Mouse (Mus musculus) B cell, adult 62 days (primary cell): Measurements from ENCODE around the gene Tsen54. TPM values are rescaled to one million over a fixed set of nuclear protein-coding genes. Genes with fewer than 3 reads are reported as not detected.

Experiments
- total RNA-seq: library from RNA; stranded (reverse); gene quantifications from 4 replicates; pipeline ENCODE4 v1.2.4, GENCODE M21; 2023

Gene Tsen54
- 31.5 to 33.3 TPM (median 32.9 TPM) in 4 replicates for total RNA-seq

DNA sequence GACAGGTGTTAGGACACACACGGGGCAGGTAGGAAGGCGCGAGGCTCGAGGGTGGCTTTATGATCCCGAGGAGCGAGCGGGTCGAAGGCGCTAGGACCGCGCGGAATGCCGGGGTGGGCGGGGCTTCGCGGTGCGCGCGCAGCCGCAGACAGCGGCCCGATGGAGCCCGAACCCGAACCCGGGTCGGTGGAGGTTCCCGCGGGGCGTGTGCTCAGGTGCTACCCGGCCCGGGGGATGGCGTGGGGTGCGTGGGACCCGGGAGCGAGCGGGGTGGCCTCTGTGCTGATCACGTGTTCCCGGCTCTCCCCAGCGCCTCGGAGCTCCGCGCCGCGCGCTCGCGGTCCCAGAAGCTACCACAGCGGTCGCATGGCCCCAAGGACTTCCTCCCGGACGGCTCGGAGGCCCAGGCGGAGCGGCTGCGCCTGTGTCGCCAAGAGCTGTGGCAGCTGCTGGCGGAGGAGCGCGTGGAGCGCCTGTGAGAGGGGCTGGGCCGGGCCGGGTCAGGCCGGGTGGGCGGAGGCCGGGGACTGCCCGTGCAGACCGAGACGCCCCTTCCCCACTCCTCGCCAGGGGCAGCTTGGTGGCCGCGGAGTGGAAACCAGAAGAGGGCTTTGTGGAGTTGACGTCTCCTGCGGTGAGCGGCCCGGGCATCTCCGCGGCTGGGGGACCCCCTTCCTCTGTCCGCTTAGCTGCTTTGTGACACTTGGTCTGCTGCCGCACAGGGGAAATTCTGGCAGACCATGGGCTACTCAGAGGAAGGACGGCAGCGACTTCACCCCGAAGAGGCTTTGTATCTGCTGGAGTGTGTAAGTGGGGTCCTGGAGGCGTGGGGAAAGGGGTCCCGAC, at the start of gene Tsen54:
TSS of gene Tsen54 (plus strand) at position 120 of the 846 bp plus-strand sequence.

DNA sequence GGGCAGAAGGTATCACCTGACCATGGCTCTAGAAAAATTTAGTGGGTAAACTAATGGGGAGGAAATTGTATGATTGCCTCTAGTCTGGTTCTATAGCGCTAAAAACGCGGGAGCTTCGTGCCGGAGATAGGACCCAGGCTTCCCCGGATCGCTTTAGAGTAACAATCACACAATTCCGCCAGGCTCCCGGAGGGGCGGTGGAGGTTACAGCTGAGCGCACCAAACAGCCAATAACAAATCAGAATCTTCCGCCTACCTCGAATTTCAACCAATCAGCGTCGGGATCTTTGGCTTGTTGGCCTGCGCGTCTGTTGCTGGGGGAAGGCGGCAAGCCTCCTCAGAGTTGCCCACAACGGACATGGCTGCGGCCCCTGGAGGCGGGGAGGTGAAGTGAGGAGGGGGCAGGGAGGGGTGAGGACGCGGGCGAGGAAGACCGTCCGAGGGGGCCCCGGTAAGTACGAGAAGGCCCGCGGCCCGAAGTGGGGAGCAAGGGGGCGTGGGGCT, 49.4 kb upstream of the Tsen54 start, which contains the start of gene Tmem94:
TSS of gene Tmem94 (plus strand) at position 331 of the 504 bp plus-strand sequence.

DNA sequence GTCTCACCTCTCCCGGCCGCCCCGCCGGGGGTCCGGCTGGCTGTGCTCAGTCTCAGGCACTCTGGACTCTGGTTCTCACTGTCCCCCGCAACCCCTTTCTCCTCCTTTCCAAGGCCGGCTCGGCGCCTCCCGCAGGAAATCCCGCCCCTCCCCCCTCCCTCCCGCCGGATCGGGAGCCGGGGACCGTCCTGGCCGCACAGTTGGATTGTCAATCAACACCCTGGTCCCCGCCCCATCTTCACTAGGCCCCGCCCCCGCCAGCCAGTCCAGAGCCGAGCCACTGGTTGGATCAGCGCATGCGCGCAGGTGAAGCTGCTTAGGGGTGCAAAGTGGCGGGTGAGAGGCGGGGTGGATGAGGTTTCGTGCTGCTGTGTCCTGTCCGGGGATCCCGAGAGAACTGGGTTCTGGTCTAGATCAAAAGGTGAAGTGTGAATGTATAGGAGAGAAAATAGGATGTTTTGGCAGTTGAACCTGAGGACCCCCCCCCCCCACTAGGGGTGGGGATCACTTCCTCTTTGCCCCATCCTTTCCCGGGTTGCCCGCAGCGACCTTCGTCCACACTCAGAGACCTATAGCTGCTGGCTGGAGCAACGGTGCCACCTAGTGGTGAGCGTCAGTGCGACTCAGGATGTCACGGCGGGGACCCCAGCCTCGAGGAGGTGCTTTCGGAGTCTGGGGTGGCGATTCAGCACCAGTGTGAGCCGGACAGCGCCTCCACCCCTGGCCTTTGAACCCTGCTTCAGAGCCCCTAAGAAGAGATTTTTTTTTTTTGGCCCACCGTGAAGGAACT, 822 bp upstream of the Tsen54 start, which contains the start of gene Caskin2:
TSS of gene Caskin2 (minus strand) at position 133 of the 790 bp plus-strand sequence.

DNA sequence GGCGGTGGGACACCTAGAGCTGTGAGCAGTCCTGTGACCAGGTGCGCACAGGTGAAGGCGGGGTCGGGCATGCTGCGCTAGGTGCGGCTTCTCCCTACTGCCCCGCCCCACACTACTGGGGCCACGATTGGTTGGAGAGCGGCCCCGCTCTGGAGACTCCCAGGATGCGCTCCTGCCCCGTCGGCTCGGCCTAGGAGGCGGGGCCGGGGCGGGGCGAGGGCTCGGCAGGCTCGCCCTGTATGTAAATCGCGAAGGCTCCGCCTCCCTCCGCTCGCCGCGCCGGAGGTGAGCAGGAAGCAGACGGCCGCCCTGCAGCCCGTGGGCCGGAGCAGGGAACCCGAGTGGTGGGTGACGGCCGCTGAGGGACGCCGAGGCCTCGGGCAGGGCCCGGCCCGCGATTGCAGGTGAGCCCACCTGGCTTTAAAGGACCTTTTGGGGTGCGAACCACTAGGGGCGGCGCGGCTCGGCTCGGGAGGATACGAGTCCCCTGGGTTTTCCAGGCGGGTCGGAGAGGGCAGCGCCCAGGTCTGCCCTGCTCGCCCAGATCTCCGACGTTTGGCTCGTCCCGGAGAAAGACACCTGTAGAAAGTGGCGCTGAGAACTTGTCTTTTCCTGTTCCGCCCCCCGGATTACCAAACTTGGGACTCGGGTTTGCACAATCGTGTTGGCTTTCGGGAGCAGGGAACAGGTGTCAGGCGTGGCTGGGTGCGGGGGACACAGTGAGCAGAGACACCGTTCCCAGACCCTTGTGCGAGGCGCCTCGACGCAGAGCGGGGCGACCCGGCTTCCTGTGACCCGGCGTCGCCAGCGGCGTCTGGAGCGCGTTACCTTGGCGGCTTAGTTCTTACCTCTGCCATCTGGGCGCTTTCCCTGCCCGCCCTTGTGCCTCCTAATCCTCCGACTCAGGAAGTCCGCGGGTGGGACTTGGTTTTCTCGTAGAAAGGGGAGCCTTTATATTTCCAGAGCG, 9.5 kb downstream of the Tsen54 start, which contains the start of gene Llgl2:
TSS of gene Llgl2 (plus strand) at position 276 of the 967 bp plus-strand sequence.

DNA sequence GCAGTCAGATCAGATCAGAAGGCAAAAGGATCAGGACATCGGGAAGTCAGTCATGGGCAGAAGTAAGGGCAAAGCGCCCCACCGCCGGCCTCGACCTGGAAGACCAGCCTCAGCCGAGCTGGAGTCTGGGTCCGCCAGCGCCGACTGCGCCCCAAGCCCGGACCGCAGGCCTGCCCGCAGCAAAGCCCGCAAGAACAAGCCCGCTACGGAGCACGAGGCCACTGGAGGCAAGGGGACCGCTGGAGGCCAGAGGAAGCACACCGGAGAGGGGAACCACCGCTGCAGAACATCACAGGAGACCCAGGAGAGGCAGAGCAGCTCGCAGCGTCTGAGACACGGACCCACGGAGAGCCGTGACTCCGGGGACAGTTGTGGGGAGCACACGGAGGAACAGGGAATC, 43.8 kb downstream of the Tsen54 start, which contains the start of gene Myo15b:
TSS of gene Myo15b (plus strand) at position 53 of the 400 bp plus-strand sequence.

Other genes with a start within 250 kb of the Tsen54 start
- 33.1 to 37.1 TPM (median 35.2 TPM) in 4 replicates for gene Mrps7, start 210.8 kb upstream of the Tsen54 start, total RNA-seq
- 87.2 to 113 TPM (median 112 TPM) in 4 replicates for gene Gga3, start 210.7 kb upstream of the Tsen54 start, total RNA-seq
- 279 to 298 TPM (median 291 TPM) in 4 replicates for gene Mif4gd, start 201.8 kb upstream of the Tsen54 start, total RNA-seq
- gene Slc25a19, start 186.4 kb upstream of the Tsen54 start, total RNA-seq: 88.3 to 104 TPM (median 93.1 TPM) in 4 replicates
- 280 to 374 TPM (median 338 TPM) in 4 replicates for gene Grb2, start 106.1 kb upstream of the Tsen54 start, total RNA-seq
- gene Tmem94, start 49.3 kb upstream of the Tsen54 start, total RNA-seq: 44.2 to 57.0 TPM (median 51.8 TPM) in 4 replicates
- gene Caskin2, start 1.1 kb upstream of the Tsen54 start, total RNA-seq: 3.6 to 6.4 TPM (median 4.4 TPM) in 4 replicates
- 25.7 to 39.1 TPM (median 29.7 TPM) in 4 replicates for gene Llgl2, start 9.3 kb downstream of the Tsen54 start, total RNA-seq
- gene Myo15b, start 43.7 kb downstream of the Tsen54 start, total RNA-seq: 0.39 to 0.54 TPM (median 0.53 TPM) in 3 of 4 replicates, not detected in the other
- not detected in 4 replicates for gene Smim5, start 85.2 kb downstream of the Tsen54 start, total RNA-seq
- not detected in 4 replicates for gene Smim6, start 97.3 kb downstream of the Tsen54 start, total RNA-seq
- gene Sap30bp, start 118.6 kb downstream of the Tsen54 start, total RNA-seq: 38.0 to 55.8 TPM (median 40.2 TPM) in 4 replicates
- gene Recql5, start 118.8 kb downstream of the Tsen54 start, total RNA-seq: 55.1 to 64.6 TPM (median 58.9 TPM) in 4 replicates
- gene Itgb4, start 160.0 kb downstream of the Tsen54 start, total RNA-seq: 0.18 to 1.8 TPM (median 0.19 TPM) in 3 of 4 replicates, not detected in the other
- 17.5 to 20.1 TPM (median 19.0 TPM) in 4 replicates for gene Galk1, start 198.0 kb downstream of the Tsen54 start, total RNA-seq
- 3,317 to 3,559 TPM (median 3,439 TPM) in 4 replicates for gene H3f3b, start 213.2 kb downstream of the Tsen54 start, total RNA-seq
- gene Unk, start 215.6 kb downstream of the Tsen54 start, total RNA-seq: 81.4 to 104 TPM (median 94.5 TPM) in 4 replicates